Mouse (Mus musculus) embryonic facial prominence, embryonic 10.5 days (tissue): ENCODE results near the gene Parvg. TPM values are rescaled to one million over a fixed set of nuclear protein-coding genes. Genes with fewer than 3 reads are reported as not detected.

Experiments
- DNase-seq: peaks from one replicate; pipeline ENCODE4 v3.0.0-alpha.2; 2017; ENCODE audit warnings: low spot score
- H3K27ac ChIP-seq: fragments of 300-500 bp; sonication (generic); replicated peaks from 2 replicates; pipeline ENCODE4 v1.5.1; 2016; ENCODE audit warnings: mild to moderate bottlenecking
- H3K27me3 ChIP-seq: fragments of 300-500 bp; sonication (generic); replicated peaks from 2 replicates; pipeline ENCODE4 v1.6.1; 2016; ENCODE audit warnings: low read depth, mild to moderate bottlenecking; ENCODE audit not compliant: poor library complexity, severe bottlenecking
- H3K36me3 ChIP-seq: fragments of 300-500 bp; sonication (generic); replicated peaks from 2 replicates; pipeline ENCODE4 v1.6.1; 2016; ENCODE audit warnings: mild to moderate bottlenecking, moderate library complexity
- H3K4me1 ChIP-seq: fragments of 300-500 bp; sonication (generic); 2 replicates; pipeline ENCODE4 v1.6.1; 2016
- H3K4me3 ChIP-seq: fragments of 300-500 bp; sonication (generic); 2 replicates; pipeline ENCODE4 v1.5.1; 2016; ENCODE audit warnings: mild to moderate bottlenecking, moderate library complexity
- H3K9me3 ChIP-seq: fragments of 300-500 bp; sonication (generic); 2 replicates; pipeline ENCODE4 v1.6.1; 2016; ENCODE audit warnings: mild to moderate bottlenecking
- WGBS: fragments of 180-500 bp; shearing (Covaris S2); methylation state at CpG from one replicate; pipeline ENCODE4 v1.1.7; 2016; 5-methylcytosine and 5-hydroxymethylcytosine counted together
- polyA plus RNA-seq: library from polyadenylated mRNA; unstranded; fragments of >200 nt; fragmentation: Nextera tagmentation; extraction: Ambion mirVana; gene quantifications from 2 replicates; pipeline ENCODE4 v1.2.1, GENCODE M21; 2016

The Parvg gene
- polyA plus RNA-seq, 1 experiment from 2014 or later, result 0.70 TPM

DNA sequence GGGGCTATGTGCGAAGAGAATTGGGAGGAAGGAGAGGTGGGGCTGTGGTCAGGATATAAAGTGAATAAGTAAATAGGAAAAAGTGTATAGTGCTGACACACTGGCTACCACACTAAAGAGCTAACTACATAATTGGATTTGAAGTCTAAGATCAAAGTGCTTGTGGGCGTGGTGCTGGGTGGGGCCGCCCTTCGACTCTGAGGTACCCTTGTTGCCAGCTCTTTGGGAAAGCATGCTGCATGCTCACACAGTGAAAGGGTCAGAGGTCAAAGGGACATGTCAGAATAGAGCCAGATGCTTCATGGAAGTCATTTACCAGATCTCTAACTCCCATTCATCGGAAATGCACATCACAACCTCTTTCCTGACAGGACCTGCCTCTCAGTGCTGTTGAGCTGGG lies 49.0 kb downstream of the Parvg start:
- Histone ChIP-seq H3K4me3 (no peak overlapping the region), H3K4me1 (peaks cover 10% of the 10 kb centered on the region), H3K27ac (no peak overlapping the region), H3K9me3 (peaks cover 14% of the 10 kb centered on the region), H3K36me3 (no peaks in the 10 kb centered on the region), H3K27me3 (no peaks in the 10 kb centered on the region)
- no peak for DNase-seq
- 56% methylated on average over 5 of the region's 5 CpGs for WGBS

GRCm38 (mm10) chr15:84378734-84379133 lies 54.9 kb downstream of the Parvg start:
- no peak overlapping the region for H3K27ac ChIP-seq
- 84% methylated on average over 9 of the region's 9 CpGs for WGBS
- peaks cover 14% of the 10 kb centered on the region for H3K9me3 ChIP-seq
- H3K36me3 ChIP-seq, result no peaks in the 10 kb centered on the region
- no peaks in the 10 kb centered on the region for H3K27me3 ChIP-seq
- no peak for DNase-seq
- 0 out of 2 replicates have a peak, but pooled peaks cover 4% of the 10 kb centered on the region for H3K4me1 ChIP-seq
- no peak overlapping the region for H3K4me3 ChIP-seq

DNA sequence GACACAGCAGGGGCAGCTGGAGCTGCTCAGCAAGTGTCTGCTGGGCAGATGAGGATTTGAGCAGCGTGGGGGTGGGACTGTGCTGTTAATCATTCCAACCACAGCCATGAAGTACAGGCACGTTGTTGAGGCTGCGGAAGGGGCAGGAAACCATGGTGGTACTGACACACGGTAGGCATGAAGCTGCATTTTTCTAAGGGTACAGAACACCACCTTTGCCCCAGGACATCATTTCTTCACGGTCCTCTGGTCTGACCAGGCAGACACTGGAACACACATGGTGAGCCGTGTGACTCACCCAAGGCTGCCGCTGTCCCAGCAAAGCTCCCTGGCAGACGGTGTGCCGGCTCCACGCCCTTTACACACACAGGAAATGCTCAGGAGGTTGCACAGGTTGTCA lies 56.4 kb downstream of the Parvg start:
- Histone ChIP-seq H3K9me3 (peaks cover 5% of the 10 kb centered on the region), H3K4me1 (0 out of 2 replicates have a peak, but pooled peaks cover 4% of the 10 kb centered on the region), H3K4me3 (no peak overlapping the region), H3K27me3 (no peaks in the 10 kb centered on the region), H3K36me3 (no peaks in the 10 kb centered on the region), H3K27ac (no peak overlapping the region)
- no peak for DNase-seq
- WGBS, result 75% methylated on average over 10 of the region's 10 CpGs

GRCm38 (mm10) chr15:84384066-84384465 lies 60.2 kb downstream of the Parvg start:
- Histone ChIP-seq H3K9me3 (peaks cover 22% of the 10 kb centered on the region), H3K27me3 (no peaks in the 10 kb centered on the region), H3K36me3 (no peaks in the 10 kb centered on the region; the same call in 1 of the 2 replicates), H3K27ac (no peak overlapping the region), H3K4me3 (no peak overlapping the region), H3K4me1 (no peaks in the 10 kb centered on the region)
- WGBS, result 94% methylated on average over 9 of the region's 9 CpGs
- no peak for DNase-seq

GRCm38 (mm10) chr15:84385995-84386565 lies 62.3 kb downstream of the Parvg start:
- WGBS, result 92% methylated on average over 8 of the region's 8 CpGs
- Histone ChIP-seq H3K9me3 (peaks cover 22% of the 10 kb centered on the region), H3K4me1 (no peaks in the 10 kb centered on the region), H3K27ac (no peak overlapping the region), H3K27me3 (no peaks in the 10 kb centered on the region), H3K36me3 (no peaks in the 10 kb centered on the region; the same call in 1 of the 2 replicates), H3K4me3 (no peak overlapping the region)
- DNase-seq, result no peak

DNA sequence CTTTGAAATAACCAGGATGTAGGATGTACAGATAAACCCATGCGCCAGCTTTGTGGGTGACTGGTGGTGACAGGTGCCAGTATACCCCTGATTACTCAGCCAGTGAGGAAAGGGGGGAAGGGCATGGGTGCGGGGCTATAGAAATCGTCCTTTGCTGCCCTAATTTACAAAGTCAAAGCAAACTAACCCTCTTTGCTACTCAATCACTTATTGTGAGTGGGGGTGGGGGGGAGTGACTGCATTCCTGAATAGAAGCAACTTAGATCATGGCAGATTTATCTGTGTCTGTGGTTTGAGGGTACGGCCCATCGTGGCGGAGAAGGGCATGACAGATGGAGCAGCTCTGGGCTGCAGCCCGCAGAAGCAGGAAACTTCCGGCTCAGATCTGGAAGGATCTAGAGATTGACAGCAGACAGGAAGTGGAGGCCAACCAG lies 64.9 kb downstream of the Parvg start:
- no peak for DNase-seq
- Histone ChIP-seq H3K27me3 (no peaks in the 10 kb centered on the region), H3K27ac (no peak overlapping the region), H3K4me1 (peaks cover 7% of the 10 kb centered on the region; the same call in 1 of the 2 replicates), H3K36me3 (no peaks in the 10 kb centered on the region; the same call in 1 of the 2 replicates), H3K9me3 (peaks cover 22% of the 10 kb centered on the region), H3K4me3 (no peak overlapping the region)
- WGBS, result 90% methylated on average over 8 of the region's 8 CpGs

DNA sequence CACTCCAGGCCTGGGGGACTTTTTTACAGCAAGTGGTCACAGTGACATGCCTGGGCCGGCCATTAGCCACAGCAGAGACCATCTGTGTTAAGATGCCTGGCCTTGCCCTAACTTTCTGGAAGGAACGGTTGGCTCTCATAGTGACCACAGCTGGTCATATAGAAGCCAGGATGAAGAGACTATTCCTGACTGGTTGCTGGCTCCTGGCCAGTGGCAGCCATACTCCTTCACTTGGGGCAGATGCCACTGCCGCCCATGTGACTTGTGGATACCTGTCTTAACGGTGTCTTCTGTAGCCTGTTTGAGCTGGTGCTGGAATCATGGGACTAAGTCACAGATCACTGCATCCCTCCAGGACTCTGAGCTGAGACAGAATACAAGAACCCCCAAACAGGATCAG lies 68.3 kb downstream of the Parvg start:
- Histone ChIP-seq H3K27me3 (no peaks in the 10 kb centered on the region), H3K4me3 (no peak overlapping the region), H3K27ac (no peak overlapping the region), H3K4me1 (peaks cover 18% of the 10 kb centered on the region; the same call in 1 of the 2 replicates), H3K36me3 (no peaks in the 10 kb centered on the region; the same call in 1 of the 2 replicates), H3K9me3 (peaks cover 18% of the 10 kb centered on the region)
- DNase-seq, result no peak
- WGBS, result 94% methylated on average over 4 of the region's 4 CpGs

Other genes starting within 250 kb of the Parvg start
- 6.9 and 8.7 TPM in 2 replicates for gene Sult4a1, start 218.3 kb upstream of the Parvg start, polyA plus RNA-seq
- gene Pnpla5, start 200.9 kb upstream of the Parvg start, polyA plus RNA-seq, result not detected in 2 replicates
- gene Pnpla3, start 156.2 kb upstream of the Parvg start, polyA plus RNA-seq, result 0.89 and 1.5 TPM in 2 replicates
- 113 TPM in 2 replicates for gene Samm50, start 131.8 kb upstream of the Parvg start, polyA plus RNA-seq
- gene Parvb, start 92.0 kb upstream of the Parvg start, polyA plus RNA-seq, result 7.1 and 8.4 TPM in 2 replicates
- 1.9 and 2.2 TPM in 2 replicates for gene Shisal1, start 123.1 kb downstream of the Parvg start, polyA plus RNA-seq
- gene Rtl6, start 233.8 kb downstream of the Parvg start, polyA plus RNA-seq, result 25.1 and 26.0 TPM in 2 replicates